ENCODE assay signal across 9 mouse cellular contexts in the genomic region with DNA sequence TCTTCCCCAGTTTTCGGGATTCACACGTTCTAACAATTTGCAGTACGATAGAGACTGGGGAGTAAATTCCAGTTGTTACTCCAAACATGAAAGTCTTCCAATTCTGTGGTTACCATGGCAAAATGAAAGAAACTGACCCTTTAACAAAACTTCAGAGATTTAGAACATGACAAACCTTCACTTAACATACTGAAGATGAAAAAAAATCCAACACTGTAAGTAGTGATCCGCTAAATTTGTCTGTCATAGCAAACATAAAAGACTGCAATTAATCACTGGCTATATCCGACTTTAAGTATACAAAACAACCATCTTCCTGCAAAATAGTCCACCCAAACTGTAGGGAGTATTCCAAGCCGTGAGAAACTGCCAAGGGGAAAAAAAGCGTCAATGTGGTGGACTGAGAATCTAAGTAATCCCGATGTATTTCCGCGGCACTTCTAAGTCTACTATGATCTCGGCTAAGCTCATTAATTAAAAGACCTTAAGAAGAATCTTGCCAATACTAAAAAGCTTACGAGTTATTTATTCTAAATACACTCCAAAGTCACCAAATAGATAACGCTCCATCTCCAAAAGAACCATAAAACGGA. TPM values are rescaled to one million over a fixed set of nuclear protein-coding genes. Genes with fewer than 3 reads are reported as not detected.
DNase-seq lines count a peak whose midpoint lies in the region; ATAC-seq and TF ChIP-seq lines count a peak whose summit lies in the region.
"Had no signal": no experiment of that assay in that cellular context is flagged by ENCODE, and none has a peak within 500 bp of the region (broad histone marks: within the 10 kb centered on the region; RNA-seq: fewer than 3 reads in every experiment).

No protein-coding gene starts in this region.

- no peaks in the 10 kb centered on the region for H3K4me1 ChIP-seq in ES-E14 (ENCODE audit: control insufficient read depth in 2 of 2, insufficient read depth in 2 of 2, low read length in 2 of 2, poor library complexity in 1 of 2)
- H3K4me1 ChIP-seq in heart, embryonic 13.5 days, result peaks cover 5% of the 10 kb centered on the region
- H3K4me1 ChIP-seq in lung, embryonic 15.5 days, result peaks cover 5% of the 10 kb centered on the region; the same call in 1 of the 2 replicates

- 26% methylated on average over 14 of the region's 14 CpGs for WGBS in heart, embryonic 13.5 days
- WGBS in lung, embryonic 15.5 days, result 14% methylated on average over 14 of the region's 14 CpGs

- no peak for ATAC-seq in heart, embryonic 13.5 days (ENCODE audit: extremely low read depth, insufficient number of reproducible peaks, low FRiP score, low TSS enrichment)
- no peak for ATAC-seq in lung, embryonic 15.5 days (ENCODE audit: borderline replicate concordance, extremely low read depth, low FRiP score, low TSS enrichment)
- ATAC-seq in erythroblast, adult 5-6 weeks (replicated peaks; ENCODE audit: low FRiP score, poor library complexity, severe bottlenecking), result no peak

- H3K9ac ChIP-seq in ES-E14 (ENCODE audit: insufficient read depth, low read depth, low read length, poor library complexity, severe bottlenecking), result no peak overlapping the region
- peak overlapping the region; percentile 89 for H3K9ac ChIP-seq in heart, embryonic 13.5 days
- H3K9ac ChIP-seq in lung, embryonic 15.5 days, result no peak overlapping the region

- no peaks in the 10 kb centered on the region for H3K9me3 ChIP-seq in ES-E14 (ENCODE audit: control insufficient read depth, insufficient read depth, low read depth, low read length)
- no peaks in the 10 kb centered on the region for H3K9me3 ChIP-seq in heart, embryonic 13.5 days
- no peaks in the 10 kb centered on the region for H3K9me3 ChIP-seq in lung, embryonic 15.5 days
- H3K9me3 ChIP-seq: megakaryocyte, embryonic 14.5 days had no signal

- in situ Hi-C loops in ES-E14 (cut with MboI; ENCODE audit: low sequenced_read_pairs in 2 of 2, unreplicated experiment in 2 of 2), result no loop called here

- peak overlapping the region; percentile 92 for H3K4me2 ChIP-seq in heart, embryonic 13.5 days
- H3K4me2 ChIP-seq in lung, embryonic 15.5 days, result peak overlapping the region; percentile 97

- H3K36me3 ChIP-seq in ES-E14 (ENCODE audit: control insufficient read depth, insufficient read depth, low read length, poor library complexity, severe bottlenecking), result no peaks in the 10 kb centered on the region
- no peaks in the 10 kb centered on the region for H3K36me3 ChIP-seq in heart, embryonic 13.5 days
- H3K36me3 ChIP-seq in lung, embryonic 15.5 days, result no peaks in the 10 kb centered on the region

- no peak overlapping the region for H3K27ac ChIP-seq in ES-E14 (ENCODE audit: insufficient read depth, low read depth, low read length, poor library complexity, severe bottlenecking)
- no peak overlapping the region for H3K27ac ChIP-seq in heart, embryonic 13.5 days (replicated peaks)
- no peak overlapping the region for H3K27ac ChIP-seq in lung, embryonic 15.5 days

- no peak for DNase-seq in ES-E14 (ENCODE audit: low read depth, low spot score)
- peak; percentile 38 for DNase-seq in Muller cell, postnatal 12 days (ENCODE audit: inconsistent ontology term)
- no peak for DNase-seq in right cerebral cortex, postnatal 36 days (ENCODE audit: low spot score in 2 of 2)
- DNase-seq in c-Kit-positive CD71-positive TER-119-positive erythroid progenitor cells, embryonic 14.5 days (ENCODE audit: low spot score), result no peak
- no peak for DNase-seq in kidney, postnatal 36 days

- peak overlapping the region; percentile 72 to 97; a peak in 2 of 4 replicates for H3K4me3 ChIP-seq in ES-E14 (ENCODE audit: insufficient read depth in 1 of 2, low read depth in 1 of 2, low read length in 2 of 2, poor library complexity in 1 of 2, severe bottlenecking in 1 of 2)
- peak overlapping the region; percentile 87 for H3K4me3 ChIP-seq in heart, embryonic 13.5 days
- H3K4me3 ChIP-seq in lung, embryonic 15.5 days, result peak overlapping the region; percentile 76

- H3K27me3 ChIP-seq in heart, embryonic 13.5 days (replicated peaks), result no peaks in the 10 kb centered on the region
- peaks cover 5% of the 10 kb centered on the region; the same call in 1 of the 2 replicates for H3K27me3 ChIP-seq in lung, embryonic 15.5 days

TF ChIP-seq in ES-E14, 5 proteins besides CTCF, POLR2A, EP300 and RAD21:
- no peak for TF ChIP-seq HCFC1 (IDR thresholded peaks at IDR 0.05; ENCODE audit: borderline replicate concordance, insufficient read depth, low read length)

RNA-seq across cellular contexts. Expression of a gene that starts 1.4 kb away (rescaled TPM):
- 1.6 and 2.3 TPM in 2 replicates for total RNA-seq in ES-E14 (2012; rRNA removed)
- polyA plus RNA-seq in heart, embryonic 13.5 days (2015; fragmentation: Nextera tagmentation; extraction: Ambion mirVana), result 1.2 TPM in 2 replicates
- 1.3 and 1.7 TPM in 2 replicates for polyA plus RNA-seq in lung, embryonic 15.5 days (2015; fragmentation: Nextera tagmentation; extraction: Ambion mirVana)
- total RNA-seq in erythroblast, adult 5-6 weeks (2015; ENCODE audit: low replicate concordance), result not detected in 2 replicates
- not detected in 2 replicates for total RNA-seq in erythroblast, adult 5-6 weeks (2017; ENCODE audit: low replicate concordance)
